Mouse (Mus musculus): Measurements from ENCODE around the gene Prr22.

GRCm38 (mm10) chr17:56769950-56770349 is at the start of gene Prr22:
- TF ChIP-seq GATA1 (IDR thresholded peaks at IDR 0.05; ENCODE audit: borderline replicate concordance, low read length) (no peak), FLI1 (IDR thresholded peaks at IDR 0.05; ENCODE audit: low read length) (no peak)
